Mouse (Mus musculus) G1E-ER4 (cell line): ENCODE results near the gene 1700025G04Rik. TPM values are rescaled to one million over a fixed set of nuclear protein-coding genes. Genes with fewer than 3 reads are reported as not detected.

ENCODE experiments used
- GATA1 ChIP-seq: IDR thresholded peaks from one replicate; pipeline ENCODE4 v1.8.0; 2012; ENCODE audit warnings: low read length, inconsistent platforms
- polyA plus RNA-seq: library from polyadenylated mRNA; stranded (reverse); fragments of >175 nt; gene quantifications from 2 replicates; pipeline ENCODE4 v1.2.3, GENCODE M21; 2012

Gene 1700025G04Rik
- polyA plus RNA-seq, 1 experiment: not detected

DNA sequence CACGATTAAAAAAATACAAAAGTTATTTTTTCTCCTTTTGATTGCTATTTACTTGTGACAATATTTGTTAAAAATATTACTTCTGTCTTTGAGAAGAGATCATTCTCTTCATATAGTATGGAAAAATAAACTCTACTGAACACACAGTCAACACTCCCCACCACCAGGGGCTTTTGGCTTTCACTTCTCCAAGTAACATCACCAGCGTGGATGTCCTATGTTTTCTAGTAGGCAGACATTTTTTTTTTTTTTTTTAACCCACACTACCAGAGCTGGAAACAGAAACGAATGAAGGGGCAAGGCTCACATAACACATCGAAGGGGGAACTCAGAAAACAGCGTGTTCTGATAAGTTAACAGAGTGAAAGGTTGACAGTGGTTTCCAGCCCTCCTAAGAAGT, 197.9 kb downstream of the 1700025G04Rik start:
- TF ChIP-seq GATA1: no peak

DNA sequence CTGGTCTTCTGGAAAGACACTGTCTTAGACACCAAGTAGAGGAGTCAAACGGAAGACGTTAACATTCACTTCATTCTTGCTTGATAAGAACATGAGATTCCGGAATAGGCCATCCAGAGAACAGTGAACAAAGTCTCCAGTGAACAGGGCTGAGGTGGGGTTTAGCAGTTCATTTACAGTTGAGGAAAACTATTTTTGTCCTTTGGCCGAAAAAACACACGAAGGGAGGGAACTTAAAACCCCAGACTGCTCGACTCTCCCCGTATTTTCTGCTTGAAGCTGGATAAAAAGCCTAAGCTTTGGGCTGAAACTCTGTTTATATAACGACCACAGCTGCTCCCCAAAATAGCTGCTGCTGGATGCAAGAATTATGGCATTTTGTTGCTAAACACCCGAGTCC, 198.7 kb downstream of the 1700025G04Rik start:
- no peak for TF ChIP-seq GATA1

DNA sequence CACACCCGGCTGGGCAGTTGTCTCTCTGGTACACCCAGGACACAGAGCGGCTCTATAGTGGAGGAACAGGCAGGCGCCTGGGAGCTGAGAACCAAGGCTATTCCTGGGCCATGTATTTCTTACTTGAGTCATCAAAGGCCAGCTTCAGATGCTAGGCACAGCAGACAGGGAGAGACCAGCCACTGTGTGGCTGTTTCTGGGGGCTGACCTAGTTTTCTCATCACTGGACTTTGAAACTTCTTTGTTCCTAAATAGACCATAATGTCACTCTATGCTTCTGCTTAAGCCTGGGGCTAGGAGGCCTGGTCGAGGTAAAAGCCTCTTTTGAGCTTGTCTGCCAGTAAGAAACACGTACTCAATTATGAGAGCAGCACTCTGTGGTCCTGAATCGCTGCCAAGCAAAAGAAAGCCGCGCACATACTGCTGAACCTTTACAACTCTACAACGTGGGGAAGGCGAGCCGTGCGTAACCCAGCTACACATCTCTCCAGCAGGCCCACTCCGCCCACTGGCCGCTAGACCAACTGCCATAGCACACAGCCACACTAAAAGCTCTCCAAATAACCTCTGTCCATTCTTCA, 199.8 kb downstream of the 1700025G04Rik start:
- no peak for TF ChIP-seq GATA1

DNA sequence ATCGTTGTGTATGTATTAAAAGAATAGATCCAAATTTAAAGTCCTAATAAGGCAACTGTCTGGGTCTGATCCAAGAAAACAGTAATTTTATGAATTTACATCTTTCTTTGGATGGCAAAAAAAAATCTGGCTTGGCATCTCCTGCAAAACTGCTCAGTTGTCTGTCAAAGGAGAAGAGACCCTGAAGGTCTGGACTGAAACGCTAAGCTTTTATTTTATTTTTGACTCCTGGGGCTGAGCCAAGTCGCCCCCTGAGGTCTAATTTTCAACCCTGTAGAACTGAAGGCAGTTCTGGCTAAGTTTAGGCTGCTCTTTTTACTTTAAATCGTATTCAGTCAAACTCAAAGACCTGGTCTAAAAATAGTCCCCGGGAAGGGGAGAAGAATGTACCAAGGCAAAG, 202.3 kb downstream of the 1700025G04Rik start:
- TF ChIP-seq GATA1: no peak

DNA sequence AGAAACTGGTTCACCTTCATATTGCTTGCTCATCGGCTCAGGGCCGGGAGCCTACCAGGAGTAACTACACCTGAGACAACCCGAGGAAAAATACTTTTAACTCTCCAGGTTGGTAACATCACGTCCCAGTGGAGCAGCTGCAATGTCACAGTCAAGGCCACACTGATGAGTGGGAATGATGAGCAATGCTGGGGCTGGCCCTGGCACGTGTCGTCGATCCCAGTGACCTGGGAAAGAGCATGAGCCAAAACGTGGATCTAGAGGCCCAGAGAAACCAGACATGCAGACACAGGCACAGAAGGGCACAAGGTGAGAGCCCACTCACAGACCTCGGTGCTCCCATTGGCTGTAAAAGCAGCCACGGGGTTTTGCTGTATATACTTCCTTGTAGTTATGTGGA, 202.8 kb downstream of the 1700025G04Rik start:
- no peak for TF ChIP-seq GATA1

DNA sequence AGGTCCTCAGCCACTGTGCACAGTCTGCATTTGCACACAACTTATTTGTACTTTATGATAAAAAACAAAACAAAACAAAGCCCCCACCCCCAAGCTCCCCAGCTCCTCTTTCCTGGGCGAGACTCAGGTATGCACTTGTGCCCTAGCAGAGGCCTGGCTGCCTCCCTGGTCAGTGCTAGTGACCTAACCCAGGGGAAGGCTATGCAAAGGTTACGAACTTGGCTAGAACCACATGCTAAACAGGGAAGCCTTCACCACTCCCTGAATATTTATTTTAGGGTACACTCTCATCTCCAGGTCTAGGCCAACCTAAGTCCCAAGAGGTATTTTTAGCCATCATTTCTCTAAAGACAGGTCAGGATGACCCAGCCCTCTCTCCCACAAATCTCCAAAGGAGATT, 203.8 kb downstream of the 1700025G04Rik start:
- no peak for TF ChIP-seq GATA1

DNA sequence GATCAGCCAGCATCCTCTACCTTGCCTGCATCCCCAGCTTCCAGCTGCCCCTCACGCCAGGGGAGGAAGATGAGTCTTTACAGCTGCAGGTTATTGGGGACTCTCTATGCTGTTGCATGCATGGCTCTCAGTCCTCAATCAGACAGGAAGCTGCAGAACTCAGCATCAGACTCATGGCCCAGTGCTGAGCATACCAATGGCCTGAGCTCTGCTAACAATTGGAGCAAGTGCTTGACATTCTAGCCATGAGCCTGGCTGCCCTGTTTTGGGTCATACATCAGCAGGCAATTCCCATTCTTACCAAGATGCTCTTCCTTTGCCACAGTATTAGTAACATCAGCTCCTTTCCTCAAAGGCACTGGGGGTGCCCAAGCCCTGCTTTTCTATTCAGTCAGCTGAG, 208.7 kb downstream of the 1700025G04Rik start:
- no peak for TF ChIP-seq GATA1

DNA sequence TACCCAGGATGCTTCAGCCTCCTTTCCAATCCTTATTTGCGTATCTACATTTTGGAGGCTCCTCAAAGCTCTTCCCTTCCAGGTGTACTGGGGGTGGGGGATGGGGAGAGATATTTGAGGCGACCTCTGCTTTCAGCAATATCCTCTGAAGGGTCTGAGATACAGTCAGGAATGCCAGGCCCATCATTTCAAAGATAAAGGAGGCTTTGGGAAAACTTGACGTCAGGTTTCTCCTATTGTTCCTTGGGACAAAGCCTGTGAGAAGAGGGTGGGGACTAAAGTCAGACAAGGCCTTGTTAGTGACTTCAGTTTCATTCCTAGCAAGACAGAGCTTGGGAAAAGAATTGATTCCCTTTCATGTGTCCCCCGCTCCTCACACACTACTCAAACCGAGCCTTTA, 209.2 kb downstream of the 1700025G04Rik start:
- TF ChIP-seq GATA1: no peak

DNA sequence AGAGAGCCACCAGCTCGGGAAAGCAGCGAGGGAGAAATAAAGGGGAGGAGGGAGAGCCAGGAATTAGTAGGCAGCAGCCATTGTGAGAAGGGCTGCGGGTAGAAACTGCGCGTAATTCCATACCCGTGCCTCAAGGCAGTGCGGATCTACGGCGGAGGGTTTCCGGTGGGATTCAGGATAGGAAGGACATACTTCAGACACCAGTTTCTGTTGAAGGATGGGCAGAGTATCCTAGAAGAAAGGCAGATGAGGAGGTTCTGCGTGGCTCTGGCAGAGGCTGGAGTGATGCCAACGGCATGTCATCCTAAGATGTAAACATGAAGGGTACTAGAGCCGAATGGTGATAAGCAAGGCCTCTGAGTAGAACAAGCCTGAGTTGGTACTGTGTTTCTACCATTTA, 210.0 kb downstream of the 1700025G04Rik start:
- no peak for TF ChIP-seq GATA1

DNA sequence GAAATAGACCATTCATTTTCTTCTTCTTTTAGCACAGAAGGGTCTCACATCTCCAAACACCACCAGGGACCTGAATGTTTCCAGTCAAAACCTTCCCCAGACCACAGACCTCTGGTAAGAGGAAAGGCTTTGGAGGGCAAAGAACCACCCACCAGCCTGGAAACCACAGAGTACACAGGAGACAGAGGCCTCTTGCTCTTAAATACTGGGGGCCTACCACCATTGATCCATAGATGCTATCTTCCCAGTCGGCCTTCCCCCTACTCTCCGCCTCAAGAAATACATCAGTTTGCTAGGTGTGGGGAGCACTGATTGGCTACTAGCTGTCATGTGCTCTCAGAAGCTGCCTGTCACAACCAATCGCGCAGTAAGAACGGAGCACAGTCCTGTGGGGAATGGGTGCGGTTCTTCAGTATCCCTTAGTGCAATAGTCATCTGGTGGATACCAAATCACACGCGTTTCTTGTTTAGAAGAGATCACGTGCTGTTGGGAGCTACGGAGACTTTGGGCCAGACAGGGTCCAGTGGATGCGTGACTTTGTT, 210.5 kb downstream of the 1700025G04Rik start:
- TF ChIP-seq GATA1: no peak

DNA sequence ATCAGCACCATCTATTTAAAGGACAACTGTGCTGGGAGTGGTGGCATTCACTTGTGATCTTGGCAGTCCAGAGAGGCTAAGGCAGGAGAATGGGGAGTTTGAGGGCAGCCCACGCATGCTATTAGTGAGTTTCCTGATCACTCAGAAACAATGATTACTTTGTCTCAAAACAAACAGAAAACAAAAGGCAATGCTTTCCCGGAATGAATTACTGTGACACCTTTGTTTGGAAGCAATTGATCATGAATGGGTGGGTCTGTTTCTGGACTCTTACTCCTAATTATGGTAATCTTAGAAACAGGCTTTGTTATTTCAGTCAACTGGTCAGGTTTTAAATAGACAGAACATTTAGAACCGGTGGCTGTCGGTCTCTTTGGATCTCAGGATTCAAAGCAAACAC, 211.5 kb downstream of the 1700025G04Rik start:
- TF ChIP-seq GATA1: no peak

DNA sequence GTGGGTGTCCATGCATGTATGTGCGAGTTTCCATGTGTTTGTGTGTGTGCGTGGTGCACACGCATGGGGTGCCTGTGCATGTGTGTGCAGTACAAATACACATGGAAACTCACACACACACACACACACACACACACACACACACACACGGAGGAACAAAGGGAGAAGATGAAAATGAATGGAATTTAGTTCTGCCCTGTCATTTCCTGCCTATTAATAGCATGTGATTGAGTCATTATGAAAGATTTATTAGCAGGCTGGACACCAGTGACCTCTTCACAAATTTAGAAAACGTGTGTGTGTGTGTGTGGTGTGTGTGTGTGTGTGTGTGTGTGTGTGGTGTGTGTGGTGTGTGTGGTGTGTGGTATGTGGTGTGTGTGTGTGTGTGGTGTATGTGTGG, 217.0 kb downstream of the 1700025G04Rik start:
- no peak for TF ChIP-seq GATA1

DNA sequence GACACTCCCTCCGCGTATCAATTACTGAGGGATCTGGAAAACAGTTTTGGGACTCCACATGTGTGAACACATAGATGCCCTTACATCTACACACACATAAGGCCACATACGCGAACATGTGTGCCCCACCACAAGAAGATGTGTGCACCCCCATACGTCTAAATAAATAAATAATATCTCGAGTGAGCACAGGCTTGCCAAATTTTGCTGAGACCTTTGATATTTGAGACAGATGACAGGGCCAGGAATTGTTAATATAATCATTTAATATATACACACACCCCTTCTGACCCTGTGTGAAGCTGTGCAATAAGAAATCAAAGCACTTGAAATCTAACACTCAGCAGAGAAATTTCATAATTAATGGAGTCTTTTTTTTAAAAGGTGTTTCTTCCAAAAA, 225.6 kb downstream of the 1700025G04Rik start:
- no peak for TF ChIP-seq GATA1

DNA sequence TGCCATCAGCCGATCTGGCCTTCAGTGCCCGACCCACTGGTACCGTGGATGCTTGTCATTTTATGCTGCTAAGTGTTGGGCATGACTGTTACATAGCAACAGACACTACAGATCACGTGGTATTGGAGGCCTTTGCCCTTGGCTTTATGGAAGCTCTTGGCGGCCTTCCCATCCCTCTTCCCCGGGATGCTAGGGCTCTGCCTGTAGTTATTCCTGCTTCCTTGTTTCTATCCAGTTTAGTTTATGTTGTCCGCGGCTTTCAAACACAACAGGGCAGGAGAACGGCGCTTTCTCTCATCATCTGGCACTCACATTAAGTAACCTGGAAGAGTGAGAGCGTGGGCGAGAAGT, 226.2 kb downstream of the 1700025G04Rik start:
- TF ChIP-seq GATA1: no peak

DNA sequence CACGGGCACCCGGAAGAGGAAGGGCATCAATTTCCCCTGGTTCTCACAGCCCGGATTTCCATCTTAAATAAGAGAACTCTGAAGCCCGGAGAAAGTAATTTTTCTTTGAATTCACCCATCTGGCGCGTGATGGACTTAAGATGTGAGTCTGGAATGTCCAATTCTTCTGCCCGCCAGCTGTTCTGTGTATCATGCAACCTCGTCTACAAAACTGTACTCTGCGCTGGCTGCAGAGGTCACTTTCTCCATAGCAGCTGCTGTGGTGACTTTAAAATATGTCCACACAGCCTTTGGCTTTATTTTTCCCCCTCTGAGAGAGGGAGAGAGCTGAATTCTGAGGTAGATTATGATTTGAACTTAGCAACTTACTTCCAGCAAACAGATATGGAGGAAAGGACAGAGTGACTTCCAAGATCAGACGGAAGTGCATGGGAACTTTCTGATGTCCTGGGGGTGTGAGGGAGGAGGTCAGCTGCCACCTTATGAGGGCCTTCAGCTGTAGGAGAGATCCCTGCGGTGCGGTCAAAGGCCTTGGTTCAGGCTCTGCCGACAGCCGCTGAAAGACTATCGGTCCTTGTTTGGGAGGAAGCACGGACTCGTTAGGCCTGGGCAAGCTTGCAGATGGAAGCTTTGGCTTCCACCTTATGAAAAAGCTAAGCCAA, 226.7 kb downstream of the 1700025G04Rik start:
- TF ChIP-seq GATA1: no peak

DNA sequence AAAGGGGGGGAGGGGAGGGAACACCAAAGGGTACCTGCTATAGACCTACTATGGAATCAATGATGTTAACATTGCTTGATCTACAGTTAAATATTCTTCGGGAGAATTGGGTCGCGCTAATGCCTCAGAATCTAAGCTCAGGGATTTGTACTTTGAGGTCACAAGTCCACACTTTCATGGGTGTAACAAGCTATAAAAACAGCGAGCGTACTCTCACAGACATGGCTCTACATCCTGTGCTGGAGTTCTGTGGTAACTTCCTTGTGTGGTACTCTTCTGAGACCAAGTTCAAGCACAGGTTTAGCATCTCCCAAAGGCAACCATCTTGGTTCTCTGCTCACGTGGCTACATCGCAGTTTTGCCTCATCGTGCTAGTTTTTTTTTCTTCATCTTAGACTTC, 227.8 kb downstream of the 1700025G04Rik start:
- no peak for TF ChIP-seq GATA1

DNA sequence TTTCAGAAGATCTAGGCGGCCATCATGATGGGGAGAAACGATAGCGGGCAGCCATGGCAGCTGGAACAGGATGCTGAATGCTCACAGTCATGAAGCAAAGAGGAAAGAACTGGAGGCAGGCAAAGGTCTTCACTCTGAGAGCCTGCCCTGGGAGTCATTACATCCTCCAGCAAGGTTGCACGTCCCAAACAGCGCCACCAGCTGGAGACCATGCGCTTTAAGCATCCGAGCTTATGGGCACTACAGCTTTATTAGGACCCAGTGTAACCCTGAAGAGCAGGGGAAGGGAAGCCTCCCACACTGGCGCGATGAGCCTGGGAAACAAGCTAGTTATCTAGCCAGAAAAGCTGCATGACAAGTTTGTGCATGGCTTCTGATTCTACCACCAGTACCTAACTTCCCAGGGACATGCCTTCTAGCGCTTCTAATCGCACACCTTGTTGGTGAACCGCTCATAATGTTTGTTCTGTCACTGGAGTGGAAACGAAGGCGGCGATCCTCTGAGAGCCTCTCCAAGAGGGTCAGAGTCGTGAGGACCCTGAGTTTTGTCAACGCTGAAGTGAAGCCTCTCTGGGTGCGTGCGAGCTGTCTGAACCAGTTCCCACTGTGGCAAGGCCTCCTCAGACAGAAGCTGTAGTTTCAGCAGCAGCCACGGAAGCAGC, 228.5 kb downstream of the 1700025G04Rik start:
- no peak for TF ChIP-seq GATA1
